Mouse (Mus musculus): ENCODE data around the gene Olfr551. TPM values are rescaled to one million over a fixed set of nuclear protein-coding genes. Genes with fewer than 3 reads are reported as not detected.
"Not testable (repeated sequence)": the region's sequence is repeated elsewhere in the genome, so short reads cannot be mapped to it uniquely, and the experiment has no call there.

Olfr551 gene
- not detected for total RNA-seq (2021)

DNA sequence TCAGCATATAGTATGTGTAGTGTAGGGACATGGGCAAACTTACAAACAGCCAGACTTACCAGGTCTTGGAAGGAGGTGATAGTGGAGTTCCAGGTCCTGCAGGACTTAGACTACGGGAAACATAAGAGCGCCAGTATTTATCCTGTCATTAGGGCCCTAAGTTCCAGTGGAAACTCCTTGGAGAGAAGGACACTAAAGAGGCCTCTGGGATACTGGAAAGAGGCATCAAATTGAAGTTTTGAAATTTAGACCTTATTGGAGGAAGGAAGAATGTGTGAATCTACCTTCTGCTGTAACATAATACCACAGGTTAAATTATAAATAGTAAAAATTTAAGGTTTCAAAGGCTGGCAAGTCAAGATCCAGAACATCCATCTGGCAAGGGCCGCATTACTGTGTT lies at the start of gene Olfr551:
Gene Olfr551, minus strand, starts transcription at position 101 of the 400 bp plus-strand sequence.
- DNase-seq (ENCODE audit: low spot score in 2 of 2) = no peak
- intact Hi-C loops (cut with DNase I) = no loop called here

DNA sequence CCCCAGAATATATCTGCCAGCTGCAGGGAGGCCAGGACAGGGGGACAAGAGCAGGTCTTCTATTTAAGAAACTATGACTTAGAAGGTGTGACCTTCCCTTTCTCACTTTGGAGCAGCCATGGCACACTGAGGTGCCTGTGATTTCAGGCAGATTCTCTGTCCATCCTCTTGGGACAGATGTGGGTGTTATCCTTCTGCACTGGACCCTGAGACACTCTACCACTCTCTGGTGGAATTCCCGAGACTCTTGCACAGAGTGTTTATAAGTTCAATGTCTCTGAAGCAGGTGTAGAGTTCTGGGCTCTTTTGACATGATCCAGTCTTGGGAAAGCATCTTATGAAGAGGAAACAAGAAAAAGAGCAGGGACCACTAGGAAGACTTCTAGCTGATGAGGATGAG lies 46.4 kb upstream of the Olfr551 start, which contains the start of gene Olfr554:
Gene Olfr554, plus strand, starts transcription at position 301 of the 400 bp plus-strand sequence.
- DNase-seq (ENCODE audit: low spot score in 2 of 2) = no peak
- intact Hi-C loops (cut with DNase I) = no loop called here

DNA sequence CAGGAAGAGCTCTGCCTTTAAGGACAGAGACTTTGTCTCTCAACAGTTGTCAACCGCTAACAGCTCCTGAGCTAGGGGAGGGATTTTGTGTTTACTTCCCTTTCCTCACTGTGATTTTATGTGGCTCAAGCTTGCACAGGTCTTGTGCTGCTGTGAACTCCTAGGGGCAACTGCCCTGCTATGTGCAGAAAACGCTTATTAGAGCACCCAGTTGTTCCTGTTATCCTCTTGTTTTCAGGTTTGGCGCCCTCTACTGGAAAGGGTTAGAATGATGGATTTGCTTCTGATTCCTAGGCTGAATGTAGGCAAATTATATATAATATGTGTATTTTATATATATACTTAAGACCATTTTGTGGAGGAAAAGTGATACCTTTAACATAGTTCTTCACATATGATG lies 45.0 kb upstream of the Olfr551 start:
- intact Hi-C loops (cut with DNase I) = loop anchor here (1.0 kb wide), 1 partner anchor 123 kb away; no protein-coding TSS in a partner anchor
- peak; percentile 20 to 21 for DNase-seq (ENCODE audit: low spot score in 2 of 2)

GRCm38 (mm10) chr7:102620368-102620767 lies 28.7 kb upstream of the Olfr551 start:
- intact Hi-C loops (cut with DNase I); DNase-seq (ENCODE audit: low spot score in 2 of 2): not testable (repeated sequence)

GRCm38 (mm10) chr7:102619608-102620007 lies 27.9 kb upstream of the Olfr551 start:
- no peak for DNase-seq (ENCODE audit: low spot score in 2 of 2)
- intact Hi-C loops (cut with DNase I) = no loop called here

DNA sequence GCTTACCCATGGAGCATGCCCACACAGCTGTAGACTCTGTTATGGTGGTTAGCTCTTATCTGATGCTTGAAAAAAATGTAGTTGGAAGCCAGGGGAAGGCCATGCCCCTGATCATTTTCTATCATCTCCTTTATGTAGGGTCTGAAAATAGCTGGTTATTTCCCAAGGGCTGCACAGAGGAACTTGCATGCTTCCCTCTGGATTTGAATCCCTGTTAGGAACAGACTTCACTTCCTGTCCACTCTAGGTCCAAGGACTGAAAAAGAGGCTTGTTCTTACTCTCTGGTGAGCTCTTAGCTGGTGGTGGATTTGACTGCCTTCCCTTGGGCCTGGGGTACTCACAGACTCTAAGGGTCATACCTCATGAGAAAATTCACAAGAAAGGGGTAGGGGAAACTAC lies 26.4 kb upstream of the Olfr551 start, which contains the start of gene Olfr553:
Gene Olfr553, minus strand, starts transcription at position 101 of the 400 bp plus-strand sequence.
- DNase-seq (ENCODE audit: low spot score in 2 of 2) = no peak
- intact Hi-C loops (cut with DNase I) = no loop called here

- DNase-seq (ENCODE audit: low spot score in 2 of 2) = no peak
- intact Hi-C loops (cut with DNase I) = no loop called here
Observed at GRCm38 (mm10) chr7:102597378-102598031, 5.8 kb upstream of the Olfr551 start, which contains the start of gene Olfr552. Olfr552 (plus strand) TSS chr7:102597770.

DNA sequence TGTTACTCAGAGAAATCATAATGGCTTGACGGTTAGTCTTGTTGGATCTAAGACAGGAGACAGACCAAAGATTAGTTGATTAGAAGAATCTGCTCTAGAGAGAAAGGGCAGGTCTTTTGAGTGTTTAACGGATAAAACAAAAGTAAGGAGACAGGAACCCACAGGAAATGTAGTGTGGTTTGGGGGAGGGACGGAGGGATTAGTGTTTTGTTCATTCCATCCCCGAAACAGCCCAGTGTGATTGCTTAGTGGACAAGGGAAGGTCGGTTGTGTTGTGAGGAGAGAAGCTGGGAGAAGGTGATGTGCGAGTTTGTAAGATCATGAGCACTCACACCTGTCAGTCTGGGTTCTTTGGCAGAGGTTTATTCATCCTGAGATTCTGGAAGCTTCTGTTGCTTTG lies 15.7 kb downstream of the Olfr551 start:
- intact Hi-C loops (cut with DNase I) = no loop called here
- DNase-seq (ENCODE audit: low spot score in 2 of 2) = no peak

DNA sequence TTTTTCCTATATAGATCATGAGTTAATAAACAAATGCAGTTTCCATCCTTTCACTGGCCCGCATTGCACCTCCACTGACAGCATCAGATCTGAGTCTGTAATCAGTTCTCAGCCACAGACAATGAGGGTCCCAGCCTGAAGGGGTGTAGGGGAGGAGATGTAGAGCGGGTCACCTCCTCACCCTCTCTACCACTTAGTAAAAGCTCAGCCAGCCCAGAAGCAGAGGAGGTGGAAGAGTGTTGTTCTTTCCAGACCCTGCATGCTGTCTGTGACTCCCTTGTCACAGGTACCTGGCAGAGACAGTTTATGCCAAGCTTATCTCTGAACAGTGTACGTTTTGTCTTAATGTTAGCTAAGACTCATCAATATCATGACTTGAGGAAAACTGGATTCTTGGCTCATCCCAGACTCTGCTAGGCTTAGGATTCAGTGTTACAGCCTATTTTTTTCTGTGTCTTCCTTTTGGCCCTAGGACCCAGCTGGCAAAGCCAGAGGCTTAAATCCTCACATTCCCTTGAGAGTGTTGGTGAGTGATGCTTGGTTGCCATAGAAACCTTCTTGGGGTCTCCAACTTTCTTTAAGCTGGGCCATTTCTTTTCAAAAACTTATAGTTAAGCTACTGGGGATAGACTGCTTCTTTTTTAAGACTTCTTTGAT lies 18.4 kb downstream of the Olfr551 start:
- intact Hi-C loops (cut with DNase I) = no loop called here
- no peak for DNase-seq (ENCODE audit: low spot score in 2 of 2)

- intact Hi-C loops (cut with DNase I) = no loop called here
- DNase-seq (ENCODE audit: low spot score in 2 of 2) = peak in 1 of 2 experiments; percentile 12
Observed at GRCm38 (mm10) chr7:102571142-102571541, 20.5 kb downstream of the Olfr551 start, which contains the start of gene Olfr550. Olfr550 (plus strand) TSS chr7:102571442.

DNA sequence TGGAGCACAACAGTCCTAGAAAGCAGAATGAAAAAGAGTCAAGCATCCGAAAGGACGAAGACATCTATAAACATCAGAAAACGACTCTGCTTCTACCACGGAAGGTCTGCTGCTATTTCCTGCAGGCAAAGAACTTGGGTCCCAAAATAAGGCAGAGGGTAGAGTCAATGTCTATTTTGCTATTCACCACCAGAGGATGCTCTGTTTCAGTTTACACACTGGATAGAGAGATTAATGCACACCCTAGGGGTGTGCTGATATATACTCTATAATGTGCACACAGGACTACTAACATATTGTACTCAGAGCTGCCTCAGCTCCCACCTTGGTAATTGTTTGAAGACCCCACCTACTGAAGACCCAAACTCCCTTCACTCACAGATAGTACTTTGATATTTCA lies 25.5 kb downstream of the Olfr551 start:
- intact Hi-C loops (cut with DNase I) = no loop called here
- DNase-seq (ENCODE audit: low spot score in 2 of 2) = no peak

DNA sequence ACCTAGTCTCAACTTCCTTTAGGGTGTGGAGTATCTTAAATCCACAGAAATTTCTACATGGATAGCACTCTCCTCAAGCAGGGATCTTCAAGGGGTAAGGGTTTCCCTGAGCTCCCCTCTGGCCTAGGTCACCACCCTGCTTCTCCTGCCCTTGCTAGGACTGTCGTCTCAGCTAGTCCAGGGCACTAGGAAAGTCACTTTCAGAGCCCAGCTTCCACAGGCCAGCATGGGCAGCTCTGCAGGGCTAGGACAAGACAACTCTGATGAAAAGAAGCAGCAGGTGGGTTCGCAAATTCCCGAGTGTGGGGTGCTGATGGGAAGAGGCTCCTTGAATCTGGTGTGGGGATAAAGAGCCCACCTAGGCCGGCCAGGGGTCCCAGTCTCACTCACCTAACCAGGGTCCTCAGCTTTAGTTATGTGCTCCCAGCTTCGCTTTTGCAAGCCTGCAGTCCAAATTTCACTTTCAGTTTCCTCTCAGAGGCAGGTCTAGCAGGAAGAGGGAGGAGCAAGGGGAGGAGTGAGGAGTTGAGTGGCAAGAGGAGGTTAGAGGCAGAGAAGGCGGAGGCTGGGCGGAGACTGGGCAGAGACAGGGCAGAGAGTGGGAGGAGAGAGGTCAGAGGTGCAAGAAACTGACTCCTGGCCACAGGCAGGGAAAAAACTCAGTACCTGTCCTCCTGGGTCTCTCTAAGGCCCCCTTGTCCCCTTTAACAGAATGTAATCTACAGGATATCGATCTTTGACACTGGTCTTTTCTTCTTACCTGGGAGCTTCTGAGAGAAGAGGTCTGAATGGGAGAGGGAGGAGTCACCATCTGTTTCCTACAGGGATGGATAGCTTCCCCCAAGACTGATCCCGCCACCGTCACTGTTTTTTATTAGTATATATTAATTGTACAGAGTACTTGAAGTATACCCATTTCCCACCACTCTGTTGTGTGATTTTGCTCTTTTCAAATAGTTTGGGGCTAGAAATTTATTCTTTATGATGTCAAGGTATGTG lies 26.4 kb downstream of the Olfr551 start, which contains the start of gene Trim21:
Gene Trim21, minus strand, starts transcription at position 488 of the 999 bp plus-strand sequence.
- intact Hi-C loops (cut with DNase I) = no loop called here
- DNase-seq (ENCODE audit: low spot score in 2 of 2) = peak; percentile 20 to 59

DNA sequence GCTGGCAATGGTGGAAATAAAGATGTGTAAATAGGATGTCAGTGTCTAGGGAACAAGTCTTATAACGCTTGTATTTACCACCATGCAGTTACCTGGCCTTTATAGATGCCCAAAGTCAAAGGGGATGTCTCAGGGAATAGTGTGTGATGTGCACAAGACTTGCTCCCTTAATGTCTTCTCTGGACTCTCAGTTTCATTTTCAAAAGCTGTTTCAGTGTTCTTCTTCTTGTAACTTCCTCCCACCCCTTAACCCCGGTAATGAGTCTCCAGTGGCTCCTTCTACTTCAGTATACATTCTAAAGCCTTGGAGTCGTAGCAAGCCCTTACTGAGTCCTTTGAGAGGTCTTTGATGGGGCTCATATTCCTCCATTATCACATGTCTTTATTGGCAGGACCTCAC lies 38.4 kb downstream of the Olfr551 start:
- intact Hi-C loops (cut with DNase I) = no loop called here
- DNase-seq (ENCODE audit: low spot score in 2 of 2) = no peak

DNA sequence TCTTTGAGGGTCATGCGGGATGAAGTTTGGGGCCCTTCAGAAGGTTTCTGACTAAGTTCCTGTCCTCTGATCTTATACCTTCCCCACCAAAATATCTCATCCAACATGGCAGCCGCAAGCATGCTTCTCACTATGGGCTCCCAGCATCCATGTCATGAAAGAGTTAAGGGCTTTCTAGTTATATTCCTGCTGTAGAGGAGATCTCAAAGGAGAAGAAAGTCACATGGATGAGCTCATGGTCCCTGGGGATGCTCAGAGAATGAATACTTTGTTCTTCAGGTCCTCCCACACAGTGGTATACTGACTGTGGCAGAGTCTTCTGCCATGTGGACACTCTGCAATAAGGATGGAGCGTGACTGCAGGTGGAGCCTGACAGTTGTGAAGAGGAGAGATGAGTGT lies 42.1 kb downstream of the Olfr551 start, which contains the start of gene Olfr549:
Gene Olfr549, plus strand, starts transcription at position 301 of the 400 bp plus-strand sequence.
- intact Hi-C loops (cut with DNase I) = no loop called here
- no peak for DNase-seq (ENCODE audit: low spot score in 2 of 2)

DNA sequence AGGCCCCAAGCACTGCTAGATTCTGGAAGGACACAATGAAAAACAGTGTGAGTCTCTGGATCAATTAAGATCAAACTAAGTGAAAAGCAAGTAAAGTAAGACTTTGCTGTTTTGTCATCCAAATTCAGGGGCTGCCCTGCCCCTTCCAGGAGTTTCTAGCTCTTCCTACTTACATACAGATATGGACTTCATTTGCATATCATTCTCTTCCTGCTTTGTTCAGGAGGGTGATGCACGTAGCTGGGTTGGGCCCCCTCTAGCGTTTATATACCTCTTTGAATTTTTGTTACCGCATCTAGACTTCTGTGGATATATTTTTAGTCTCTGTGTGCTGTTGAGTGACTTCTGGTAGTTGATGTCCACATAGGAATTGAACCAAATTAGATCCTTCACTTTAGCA lies 50.4 kb downstream of the Olfr551 start:
- intact Hi-C loops (cut with DNase I) = no loop called here
- no peak for DNase-seq (ENCODE audit: low spot score in 2 of 2)

GRCm38 (mm10) chr7:102540596-102540995 lies 51.1 kb downstream of the Olfr551 start, which contains the start of gene Olfr548-ps1:
Olfr548-ps1 (plus strand) TSS chr7:102540896.
- DNase-seq (ENCODE audit: low spot score in 2 of 2) = no peak
- intact Hi-C loops (cut with DNase I) = no loop called here

GRCm38 (mm10) chr7:102534449-102534848 lies 57.2 kb downstream of the Olfr551 start, which contains the start of gene Olfr547:
Olfr547 (plus strand) TSS chr7:102534749.
- intact Hi-C loops (cut with DNase I) = no loop called here
- DNase-seq (ENCODE audit: low spot score in 2 of 2) = no peak

All from left cerebral cortex, postnatal 25 days (tissue).